In the genomic region with DNA sequence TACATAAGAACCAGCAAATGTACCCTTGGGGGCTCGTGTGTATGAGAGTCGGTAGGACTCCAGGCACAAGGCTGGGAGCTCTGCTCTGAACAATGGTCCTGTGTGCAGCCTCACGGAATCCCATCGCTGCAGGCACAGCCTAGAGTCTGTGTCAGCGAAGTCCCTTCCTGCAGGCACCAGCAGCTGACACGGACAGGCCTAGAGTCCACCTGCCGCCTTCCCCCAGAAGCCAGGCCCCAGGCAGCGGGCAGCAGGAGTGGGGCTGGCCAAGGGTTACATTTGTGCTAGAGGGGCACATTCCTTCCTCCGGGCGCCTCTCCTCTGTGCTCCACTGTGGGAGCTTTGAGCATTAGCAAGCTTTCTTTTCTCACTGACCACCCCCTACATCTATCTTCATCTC, we compare ENCODE assay signal across 10 mouse cellular contexts. TPM values are rescaled to one million over a fixed set of nuclear protein-coding genes. Genes with fewer than 3 reads are reported as not detected.
DNase-seq lines count a peak whose midpoint lies in the region; ATAC-seq and TF ChIP-seq lines count a peak whose summit lies in the region.
"Had no signal": no experiment of that assay in that cellular context is flagged by ENCODE, and none has a peak within 500 bp of the region (broad histone marks: within the 10 kb centered on the region; RNA-seq: fewer than 3 reads in every experiment).

No protein-coding gene starts in this region.

- H3K27ac ChIP-seq in hindbrain, postnatal 0 days = peak overlapping the region; percentile 48; the same call in 1 of the 2 replicates
- H3K27ac ChIP-seq in limb, embryonic 14.5 days (replicated peaks; ENCODE audit: low read depth, low read length) = no peak overlapping the region

- H3K4me1 ChIP-seq in hindbrain, postnatal 0 days (ENCODE audit: insufficient read depth, low read length) = peaks cover 23% of the 10 kb centered on the region
- H3K4me1 ChIP-seq in limb, embryonic 14.5 days (ENCODE audit: control insufficient read depth, insufficient read depth, low read length) = peaks cover 6% of the 10 kb centered on the region; the same call in 1 of the 2 replicates

- H3K36me3 ChIP-seq in hindbrain, postnatal 0 days (ENCODE audit: insufficient read depth, low read length) = no peaks in the 10 kb centered on the region
- no peaks in the 10 kb centered on the region for H3K36me3 ChIP-seq in limb, embryonic 14.5 days (ENCODE audit: control insufficient read depth, insufficient read depth, low read length)

- 0 out of 2 replicates have a peak, but pooled peaks cover 5% of the 10 kb centered on the region for H3K27me3 ChIP-seq in hindbrain, postnatal 0 days (ENCODE audit: insufficient read depth, low read length)
- H3K27me3 ChIP-seq in limb, embryonic 14.5 days (ENCODE audit: control insufficient read depth, insufficient read depth, low read length) = peaks cover 25% of the 10 kb centered on the region

- 0 out of 2 replicates have a peak overlapping the region, but pooled peaks have one; percentile 17 for H3K9ac ChIP-seq in hindbrain, postnatal 0 days (replicated peaks; ENCODE audit: low read length)
- no peak overlapping the region for H3K9ac ChIP-seq in limb, embryonic 14.5 days (ENCODE audit: low read depth, low read length, severe bottlenecking)

- ATAC-seq in hindbrain, postnatal 0 days = no peak
- peak; percentile 31; the same call in 1 of the 2 replicates for ATAC-seq in limb, embryonic 14.5 days (ENCODE audit: low FRiP score, low read depth)

- H3K4me3 ChIP-seq in hindbrain, postnatal 0 days (ENCODE audit: low read length) = peak overlapping the region; percentile 8
- H3K4me3 ChIP-seq in limb, embryonic 14.5 days (replicated peaks; ENCODE audit: low read length) = no peak overlapping the region

- 28% methylated on average over 10 of the region's 10 CpGs for WGBS in hindbrain, postnatal 0 days
- WGBS in limb, embryonic 14.5 days = 55% methylated on average over 10 of the region's 10 CpGs

- peak overlapping the region; percentile 79 for H3K4me2 ChIP-seq in hindbrain, postnatal 0 days (ENCODE audit: low read depth, low read length)
- H3K4me2 ChIP-seq in limb, embryonic 14.5 days (replicated peaks; ENCODE audit: low read depth, low read length, severe bottlenecking) = no peak overlapping the region

- DNase-seq in gastrocnemius, postnatal 10 days = peak; percentile 32
- no peak for DNase-seq in gastrocnemius, postnatal 25 days
- DNase-seq in hindbrain, postnatal 0 days (ENCODE audit: low spot score) = peak; percentile 33
- DNase-seq in limb, embryonic 14.5 days (ENCODE audit: low spot score) = peak; percentile 16
- DNase-seq in retina, embryonic 14.5 days (ENCODE audit: low spot score) = peak; percentile 32
- DNase-seq in urinary bladder, postnatal 10 days (ENCODE audit: low spot score) = no peak
- DNase-seq in adrenal gland, postnatal 25 days = no peak
- DNase-seq in spleen, adult 12 weeks (ENCODE audit: low spot score) = no peak
- DNase-seq: B cell, adult 2 months; cerebellum, postnatal 36 days had no signal

- H3K9me3 ChIP-seq in hindbrain, postnatal 0 days (ENCODE audit: low read length) = no peaks in the 10 kb centered on the region
- no peaks in the 10 kb centered on the region for H3K9me3 ChIP-seq in limb, embryonic 14.5 days (ENCODE audit: control insufficient read depth, low read length)

- no peak for TF ChIP-seq POLR2A in limb, embryonic 14.5 days (IDR thresholded peaks at IDR 0.05; ENCODE audit: borderline replicate concordance, extremely low read depth, insufficient read depth, insufficient read length)

- TF ChIP-seq CTCF in hindbrain, postnatal 0 days (IDR thresholded peaks at IDR 0.05; ENCODE audit: low read depth) = no peak

RNA-seq across cellular contexts. Expression of gene Shisal1, which starts 3.3 kb away (rescaled TPM):
- 10 to 100 TPM; 11.1 to 16.4 TPM for total RNA-seq in gastrocnemius, postnatal 10 days (2021)
- 1 to 10 TPM in 1 of 2 experiments, under 1 TPM in 1; 0.79 to 1.9 TPM for total RNA-seq in gastrocnemius, postnatal 25 days (2021)
- total RNA-seq in hindbrain, postnatal 0 days (2014; rRNA removed) = 46.5 and 51.1 TPM in 2 replicates
- 12.6 and 14.6 TPM in 2 replicates for polyA plus RNA-seq in hindbrain, postnatal 0 days (2015; fragmentation: Nextera tagmentation; extraction: Ambion mirVana)
- polyA plus RNA-seq in limb, embryonic 14.5 days (2012; rRNA removed) = 7.7 and 8.7 TPM in 2 replicates
- polyA plus RNA-seq in limb, embryonic 14.5 days (2014; fragmentation: Nextera tagmentation; extraction: Ambion mirVana) = 4.9 and 5.8 TPM in 2 replicates
- 0.76 and 1.4 TPM in 2 replicates for total RNA-seq in adrenal gland, postnatal 25 days (2021)

Comparison
In these comparisons a context has a peak if more than half of its experiments do, and no peak if none do; other contexts are left out.
1. DNase-seq: peak in gastrocnemius, postnatal 10 days (single experiment), hindbrain, postnatal 0 days (single experiment), limb, embryonic 14.5 days (single experiment) and retina, embryonic 14.5 days (single experiment); none in gastrocnemius, postnatal 25 days (single experiment), urinary bladder, postnatal 10 days (single experiment), adrenal gland, postnatal 25 days (single experiment) and spleen, adult 12 weeks (single experiment).